Mouse (Mus musculus): ENCODE measurements around the gene Dock1.

DNA sequence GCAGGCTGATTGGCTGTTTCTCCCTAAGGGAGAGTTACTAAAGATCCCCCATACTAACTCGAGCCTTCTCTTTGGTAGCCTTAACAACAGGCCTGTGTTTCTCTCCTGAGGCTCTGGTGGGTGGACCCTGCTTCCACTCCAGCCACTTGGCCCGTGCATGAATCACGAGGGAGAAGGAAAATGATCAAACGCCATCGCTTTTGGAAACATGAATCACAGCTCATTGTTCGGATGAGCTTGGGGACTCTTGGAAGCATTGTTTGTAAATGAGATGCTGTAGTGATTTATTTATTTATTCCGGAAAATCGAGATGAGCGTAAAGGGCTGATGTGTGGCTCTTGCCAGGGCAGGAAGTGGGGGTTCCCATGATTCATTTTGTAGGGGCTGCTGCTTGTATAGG lies 3.5 kb downstream of the Dock1 start:
- TF ChIP-seq CTCF (IDR thresholded peaks at IDR 0.05; ENCODE audit: borderline replicate concordance, insufficient read depth, low read length) = no peak
- TF ChIP-seq POLR2A (IDR thresholded peaks at IDR 0.05; ENCODE audit: low read depth, low read length) = no peak

Measured in embryonic fibroblast, embryonic 13.5 days (primary cell).